Mouse (Mus musculus) cerebellum, adult 2 months (tissue): ENCODE data around the gene Gm42517.

Experiments used
- CTCF ChIP-seq: fragments of 200-500 bp; IDR thresholded peaks from 2 replicates; pipeline ENCODE4 v1.5.1; 2011; ENCODE audit warnings: low read depth, mild to moderate bottlenecking, control low read depth, low read length, moderate library complexity, borderline replicate concordance; ENCODE audit not compliant: insufficient read depth
- POLR2A ChIP-seq: fragments of 200-500 bp; IDR thresholded peaks from 2 replicates; pipeline ENCODE4 v1.6.1; 2011; ENCODE audit warnings: low read length, control low read depth, borderline replicate concordance; ENCODE audit not compliant: insufficient read depth

- TF ChIP-seq POLR2A (no peak), CTCF (no peak)
Measured at GRCm38 (mm10) chr5:108343680-108344170, 24.0 kb downstream of the Gm42517 start.
